Mouse (Mus musculus) CH12.LX (cell line): Measurements from ENCODE around the gene Tmx2. TPM values are rescaled to one million over a fixed set of nuclear protein-coding genes. Genes with fewer than 3 reads are reported as not detected.

Experiments
- DNase-seq: peaks from one replicate; pipeline ENCODE4 v3.0.0-alpha.2; 2013; ENCODE audit errors: extremely low read depth
- H3K27ac ChIP-seq: 2 replicates; pipeline ENCODE4 v1.5.1; 2012; ENCODE audit warnings: low read depth, mild to moderate bottlenecking, control low read depth, moderate library complexity; ENCODE audit not compliant: insufficient read depth
- H3K27me3 ChIP-seq: replicated peaks from 2 replicates; pipeline ENCODE3; 2012; ENCODE audit warnings: inconsistent platforms
- H3K36me3 ChIP-seq, 2 experiments: replicated peaks in 1 of 2; 2 replicates each; pipeline versions ENCODE3 to v1.6.1; 2012; ENCODE audit warnings: inconsistent platforms in 1 of 2, low read length in 1 of 2, mild to moderate bottlenecking in 1 of 2, mixed read lengths in 1 of 2, moderate library complexity in 1 of 2; ENCODE audit not compliant: control insufficient read depth in 1 of 2, insufficient read depth in 1 of 2
- H3K4me1 ChIP-seq, 2 experiments: 2 replicates each; pipeline ENCODE4 v1.6.1; 2012; ENCODE audit warnings: inconsistent platforms in 1 of 2, moderate library complexity in 1 of 2; ENCODE audit not compliant: insufficient read depth in 2 of 2, control insufficient read depth in 1 of 2
- H3K4me2 ChIP-seq: 2 replicates; pipeline ENCODE4 v1.6.1; 2012; ENCODE audit warnings: low read depth, mild to moderate bottlenecking, control low read depth; ENCODE audit not compliant: poor library complexity, insufficient read depth, severe bottlenecking
- H3K4me3 ChIP-seq, 3 experiments: fragments of 150-350 bp in 1 of 3; sonication (generic) in 1 of 3; replicated peaks in 1 of 3; 2 replicates each; pipeline versions ENCODE3 to v1.5.1; 2011 to 2012; ENCODE audit warnings: low read depth in 2 of 3, low read length in 2 of 3, mild to moderate bottlenecking in 2 of 3, moderate library complexity in 2 of 3, control low read depth in 1 of 3, improper control_type of control experiment in 1 of 3, inconsistent platforms in 1 of 3, mixed read lengths in 1 of 3; ENCODE audit not compliant: poor library complexity in 1 of 3
- H3K79me2 ChIP-seq: replicated peaks from 2 replicates; pipeline ENCODE4 v1.6.1; 2012; ENCODE audit warnings: mild to moderate bottlenecking, moderate library complexity; ENCODE audit not compliant: control insufficient read depth, poor library complexity, insufficient read depth, severe bottlenecking; ENCODE audit errors: extremely low read depth
- H3K9ac ChIP-seq: 2 replicates; pipeline ENCODE4 v1.6.1; 2012; ENCODE audit warnings: low read depth, mild to moderate bottlenecking, control low read depth, moderate library complexity; ENCODE audit not compliant: insufficient read depth
- H3K9me3 ChIP-seq: replicated peaks from 2 replicates; pipeline ENCODE3; 2012; ENCODE audit warnings: low read length, inconsistent platforms, mixed read lengths
- CHD1 ChIP-seq: IDR thresholded peaks from 2 replicates; pipeline ENCODE4 v1.6.1; 2012; ENCODE audit warnings: low read depth, low read length, improper control_type of control experiment, inconsistent platforms
- CHD2 ChIP-seq: IDR thresholded peaks from 2 replicates; pipeline ENCODE4 v1.6.1; 2011; ENCODE audit warnings: low read length, improper control_type of control experiment
- ELF1 ChIP-seq: IDR thresholded peaks from 2 replicates; pipeline ENCODE4 v1.6.1; 2014; ENCODE audit warnings: low read depth, mild to moderate bottlenecking, inconsistent platforms, low read length, improper control_type of control experiment
- ETS1 ChIP-seq: conservative IDR thresholded peaks from 2 replicates; pipeline ENCODE4 v1.6.1; 2012; ENCODE audit warnings: low read depth, mild to moderate bottlenecking, inconsistent platforms, low read length, improper control_type of control experiment, moderate library complexity
- JUN ChIP-seq: IDR thresholded peaks from 2 replicates; pipeline ENCODE4 v1.6.1; 2011; ENCODE audit warnings: low read depth, mild to moderate bottlenecking, low read length, improper control_type of control experiment, moderate library complexity; ENCODE audit not compliant: insufficient read depth
- KAT2A ChIP-seq: IDR thresholded peaks from 2 replicates; pipeline ENCODE4 v1.6.1; 2012; ENCODE audit warnings: low read length, improper control_type of control experiment, inconsistent platforms; ENCODE audit not compliant: insufficient replicate concordance
- MAZ ChIP-seq: IDR thresholded peaks from 2 replicates; pipeline ENCODE4 v1.6.1; 2012; ENCODE audit warnings: low read depth, mild to moderate bottlenecking, inconsistent platforms, low read length, improper control_type of control experiment, moderate library complexity
- MXI1 ChIP-seq: IDR thresholded peaks from 2 replicates; pipeline ENCODE4 v1.6.1; 2011; ENCODE audit warnings: mild to moderate bottlenecking, low read depth, low read length, improper control_type of control experiment
- MYC ChIP-seq: IDR thresholded peaks from 2 replicates; pipeline ENCODE4 v1.6.1; 2011; ENCODE audit warnings: low read depth, mild to moderate bottlenecking, improper control_type of control experiment, low read length
- NRF1 ChIP-seq: IDR thresholded peaks from 2 replicates; pipeline ENCODE4 v1.6.1; 2014; ENCODE audit warnings: low read depth, mild to moderate bottlenecking, inconsistent platforms, low read length, improper control_type of control experiment, moderate library complexity
- POLR2A ChIP-seq: IDR thresholded peaks from 2 replicates; pipeline ENCODE4 v1.6.1; 2011; ENCODE audit warnings: low read depth, mild to moderate bottlenecking, improper control_type of control experiment, low read length
- SIN3A ChIP-seq: IDR thresholded peaks from 2 replicates; pipeline ENCODE4 v1.6.1; 2012; ENCODE audit warnings: low read length, improper control_type of control experiment, inconsistent platforms
- SMC3 ChIP-seq: IDR thresholded peaks from 2 replicates; pipeline ENCODE4 v1.6.1; 2011; ENCODE audit warnings: low read depth, low read length, improper control_type of control experiment
- TCF12 ChIP-seq: IDR thresholded peaks from 2 replicates; pipeline ENCODE4 v1.6.1; 2014; ENCODE audit warnings: low read depth, mild to moderate bottlenecking, inconsistent platforms, low read length, improper control_type of control experiment
- USF2 ChIP-seq: conservative IDR thresholded peaks from 2 replicates; pipeline ENCODE4 v1.6.1; 2011; ENCODE audit warnings: low read depth, low read length, improper control_type of control experiment
- ZC3H11A ChIP-seq: IDR thresholded peaks from 2 replicates; pipeline ENCODE4 v1.6.1; 2012; ENCODE audit warnings: low read depth, mild to moderate bottlenecking, inconsistent platforms, low read length, improper control_type of control experiment
- dilution Hi-C: fragments of 300-500 bp; cut with MboI; formaldehyde crosslinking; loops from 2 replicates; pipeline ENCODE4 v1.14.3; 2020; ENCODE audit warnings: low sequenced_read_pairs; ENCODE audit not compliant: extremely low pct_unique_long_range_greater_than_20kb, extremely low pct_ligation_motif_present
- in situ Hi-C: fragments of 300-500 bp; cut with MboI; formaldehyde crosslinking; loops from 3 replicates; pipeline ENCODE4 v1.14.3; 2019; ENCODE audit warnings: low sequenced_read_pairs, low pct_ligation_motif_present, low pct_unique_long_range_greater_than_20kb, mixed read lengths
- polyA plus RNA-seq: library from polyadenylated mRNA; unstranded; fragments of >175 nt; gene quantifications from 2 replicates; pipeline ENCODE4 v1.2.1, GENCODE M21; 2012; ENCODE audit warnings: low read depth; ENCODE audit not compliant: insufficient read length
- total RNA-seq, 2 experiments: library from RNA; depleted of rRNA; stranded (reverse); fragments of 300-350 nt in 1 of 2; fragments of >200 nt in 1 of 2; gene quantifications; 2 replicates each; pipeline ENCODE4 v1.2.3; 2012 to 2014

The Tmx2 gene
- total and polyA plus RNA-seq, 3 experiments = 68.1 to 76.5 (median 70.4) TPM

- no peaks in the 10 kb centered on the region for H3K9me3 ChIP-seq
- in situ Hi-C loops = loop anchor here (25.0 kb wide), 1 partner anchor 208 kb away; no protein-coding TSS in a partner anchor
- TF ChIP-seq MYC = 0 out of 2 replicates have a peak, but pooled peaks have one; percentile 28
- no peak for TF ChIP-seq SMC3
- no peak for TF ChIP-seq JUN
- TF ChIP-seq MAZ = no peak
- no peak for TF ChIP-seq ETS1
- TF ChIP-seq ELF1 = no peak
- TF ChIP-seq CHD2 = peak; percentile 6; the same call in 1 of the 2 replicates
- TF ChIP-seq MXI1 = no peak
- TF ChIP-seq USF2 = no peak
- no peak for TF ChIP-seq POLR2A
- TF ChIP-seq ZC3H11A = no peak
- TF ChIP-seq NRF1 = no peak
- no peak for TF ChIP-seq KAT2A
- TF ChIP-seq SIN3A = 0 out of 2 replicates have a peak, but pooled peaks have one; percentile 21
- H3K36me3 ChIP-seq = peaks cover 22 to 41% of the 10 kb centered on the region in 2 experiments
- peaks cover 2% of the 10 kb centered on the region for H3K79me2 ChIP-seq
- peak overlapping the region; percentile 91 for H3K4me2 ChIP-seq
- no peaks in the 10 kb centered on the region for H3K27me3 ChIP-seq
- dilution Hi-C loops = no loop called here
- peak overlapping the region; percentile 86 to 97 (median 94) for H3K4me3 ChIP-seq
- H3K4me1 ChIP-seq = peaks cover 4 to 11% of the 10 kb centered on the region in 2 experiments; a peak in 3 of 4 replicates
- DNase-seq = peak; percentile 37
- peak overlapping the region; percentile 66 for H3K27ac ChIP-seq
- peak overlapping the region; percentile 96 for H3K9ac ChIP-seq
These were observed 8.9 kb downstream of the Tmx2 start for GRCm38 (mm10) chr2:84669828-84670568.

GRCm38 (mm10) chr2:84666081-84666480, 12.9 kb downstream of the Tmx2 start:
- in situ Hi-C loops = loop anchor here (25.0 kb wide), 1 partner anchor 204 kb away; no protein-coding TSS in a partner anchor

More at GRCm38 (mm10) chr2:84666081-84666480, 12.9 kb downstream of the Tmx2 start:
- no peaks in the 10 kb centered on the region for H3K27me3 ChIP-seq
- peaks cover 3 to 17% of the 10 kb centered on the region in 2 experiments for H3K36me3 ChIP-seq
- no peak overlapping the region for H3K27ac ChIP-seq
- dilution Hi-C loops = no loop called here
- TF ChIP-seq CHD1 (no peak), TCF12 (no peak)
- H3K4me3 ChIP-seq = no peak overlapping the region
- no peaks in the 10 kb centered on the region for H3K9me3 ChIP-seq
- no peak overlapping the region for H3K9ac ChIP-seq
- H3K4me2 ChIP-seq = no peak overlapping the region
- no peaks in the 10 kb centered on the region; the same call in none of the 2 replicates for H3K79me2 ChIP-seq
- no peak for DNase-seq
- H3K4me1 ChIP-seq = peaks cover 4 to 8% of the 10 kb centered on the region in 2 experiments; a peak in 3 of 4 replicates
